Mouse (Mus musculus) 3T3-L1 (cell line): ENCODE measurements around the gene Phc2.

ENCODE experiments used
- DNase-seq: peaks from one replicate; pipeline ENCODE4 v3.0.0-alpha.2; 2015; ENCODE audit warnings: low read depth, low spot score

The Phc2 gene

GRCm38 (mm10) chr4:128782037-128782436 is 127.5 kb downstream of the Phc2 start:
- no peak for DNase-seq

GRCm38 (mm10) chr4:128782645-128783044 is 128.1 kb downstream of the Phc2 start:
- DNase-seq: no peak

GRCm38 (mm10) chr4:128784950-128785631 is 130.6 kb downstream of the Phc2 start:
- DNase-seq: no peak

- no peak for DNase-seq
These were observed 131.6 kb downstream of the Phc2 start for GRCm38 (mm10) chr4:128785921-128786654.

- no peak for DNase-seq
These were observed 132.8 kb downstream of the Phc2 start for GRCm38 (mm10) chr4:128787023-128787939.

GRCm38 (mm10) chr4:128788108-128788507 is 133.6 kb downstream of the Phc2 start:
- DNase-seq: no peak

GRCm38 (mm10) chr4:128789646-128790045 is 135.1 kb downstream of the Phc2 start:
- DNase-seq: no peak

- DNase-seq: peak; percentile 85
These were observed 139.2 kb downstream of the Phc2 start for GRCm38 (mm10) chr4:128793710-128794109.

- peak; percentile 19 for DNase-seq
These were observed 139.7 kb downstream of the Phc2 start for GRCm38 (mm10) chr4:128794198-128794597.

GRCm38 (mm10) chr4:128795596-128795995 is 141.1 kb downstream of the Phc2 start:
- DNase-seq: no peak

GRCm38 (mm10) chr4:128796788-128797187 is 142.3 kb downstream of the Phc2 start:
- no peak for DNase-seq

GRCm38 (mm10) chr4:128801675-128802465 is 147.4 kb downstream of the Phc2 start:
- no peak for DNase-seq
